In genomic region chr6:56703931-56704900, GRCm38 (mm10) we compare ENCODE assay signal across 8 mouse cellular contexts. TPM values are rescaled to one million over a fixed set of nuclear protein-coding genes. Genes with fewer than 3 reads are reported as not detected.
DNase-seq lines count a peak whose midpoint lies in the region; ATAC-seq and TF ChIP-seq lines count a peak whose summit lies in the region.

Gene Lsm5, minus strand, starts transcription at chr6:56704710.

- no peaks in the 10 kb centered on the region for H3K9me3 ChIP-seq in embryonic facial prominence, embryonic 15.5 days (replicated peaks)
- no peaks in the 10 kb centered on the region for H3K9me3 ChIP-seq in kidney, embryonic 14.5 days (ENCODE audit: control insufficient read depth, low read length)
- H3K9me3 ChIP-seq in limb, embryonic 15.5 days = no peaks in the 10 kb centered on the region

- DNase-seq in 416B (ENCODE audit: low read depth) = peak; percentile 93
- peak; percentile 82 to 90 for DNase-seq in heart, adult 9 months (ENCODE audit: low spot score in 2 of 2)
- peak; percentile 56 to 73 for DNase-seq in monocyte, adult 2 months (ENCODE audit: low read depth in 1 of 2, low spot score in 2 of 2)
- peak; percentile 80 to 83 for DNase-seq in spleen, postnatal 36 days (ENCODE audit: low spot score in 2 of 2)

- peak; percentile 73; the same call in 1 of the 2 replicates for TF ChIP-seq POLR2A in bone marrow, adult 2 months (IDR thresholded peaks at IDR 0.05; ENCODE audit: borderline replicate concordance, control insufficient read depth, low read depth, low read length)

- TF ChIP-seq CTCF in bone marrow, adult 2 months (IDR thresholded peaks at IDR 0.05; ENCODE audit: control insufficient read depth, insufficient read depth, low read length) = no peak

- ATAC-seq in embryonic facial prominence, embryonic 15.5 days (ENCODE audit: insufficient number of reproducible peaks, low FRiP score, low TSS enrichment, low read depth) = peak; percentile 78
- ATAC-seq in kidney, embryonic 14.5 days (ENCODE audit: low FRiP score, low TSS enrichment) = peak; percentile 95
- 0 out of 2 replicates have a peak, but pooled peaks have one; percentile 30 for ATAC-seq in limb, embryonic 15.5 days (ENCODE audit: insufficient number of reproducible peaks, low FRiP score, low TSS enrichment, low read depth)

- H3K4me1 ChIP-seq in bone marrow, adult 2 months (ENCODE audit: control insufficient read depth, insufficient read depth, low read length) = peaks cover 2% of the 10 kb centered on the region; the same call in 1 of the 2 replicates
- H3K4me1 ChIP-seq in embryonic facial prominence, embryonic 15.5 days = 0 out of 2 replicates have a peak, but pooled peaks cover 3% of the 10 kb centered on the region
- H3K4me1 ChIP-seq in kidney, embryonic 14.5 days (ENCODE audit: control insufficient read depth, insufficient read depth, low read length) = no peaks in the 10 kb centered on the region
- H3K4me1 ChIP-seq in limb, embryonic 15.5 days = no peaks in the 10 kb centered on the region

- peak within 1 kb of the TSS; percentile 66 for H3K9ac ChIP-seq in embryonic facial prominence, embryonic 15.5 days
- H3K9ac ChIP-seq in kidney, embryonic 14.5 days (ENCODE audit: low read depth, low read length) = peak within 1 kb of the TSS; percentile 57
- H3K9ac ChIP-seq in limb, embryonic 15.5 days = peak within 1 kb of the TSS; percentile 56

- peak within 1 kb of the TSS; percentile 95 for H3K4me3 ChIP-seq in bone marrow, adult 2 months (replicated peaks; ENCODE audit: control insufficient read depth, low read depth, low read length)
- H3K4me3 ChIP-seq in embryonic facial prominence, embryonic 15.5 days (replicated peaks) = peak within 1 kb of the TSS; percentile 73
- H3K4me3 ChIP-seq in kidney, embryonic 14.5 days (ENCODE audit: low read length) = peak within 1 kb of the TSS; percentile 48
- peak within 1 kb of the TSS; percentile 79 for H3K4me3 ChIP-seq in limb, embryonic 15.5 days

- H3K4me2 ChIP-seq in embryonic facial prominence, embryonic 15.5 days (replicated peaks) = peak within 1 kb of the TSS; percentile 75
- peak within 1 kb of the TSS; percentile 63 for H3K4me2 ChIP-seq in kidney, embryonic 14.5 days (replicated peaks; ENCODE audit: low read depth, low read length)
- peak within 1 kb of the TSS; percentile 73 for H3K4me2 ChIP-seq in limb, embryonic 15.5 days

- H3K36me3 ChIP-seq in embryonic facial prominence, embryonic 15.5 days = no peaks in the 10 kb centered on the region
- H3K36me3 ChIP-seq in kidney, embryonic 14.5 days (ENCODE audit: control insufficient read depth, insufficient read depth, low read length) = peaks cover 4% of the 10 kb centered on the region; the same call in 1 of the 2 replicates
- H3K36me3 ChIP-seq in limb, embryonic 15.5 days = no peaks in the 10 kb centered on the region

- no peak within 1 kb of the TSS for H3K27ac ChIP-seq in bone marrow, adult 2 months (ENCODE audit: control insufficient read depth, insufficient read depth, low read depth, low read length, poor library complexity)
- no peak within 1 kb of the TSS for H3K27ac ChIP-seq in embryonic facial prominence, embryonic 15.5 days (replicated peaks)
- H3K27ac ChIP-seq in kidney, embryonic 14.5 days (ENCODE audit: low read depth, low read length) = no peak within 1 kb of the TSS
- H3K27ac ChIP-seq in limb, embryonic 15.5 days = peak within 1 kb of the TSS; percentile 57; the same call in 1 of the 2 replicates

- H3K27me3 ChIP-seq in embryonic facial prominence, embryonic 15.5 days = no peaks in the 10 kb centered on the region
- no peaks in the 10 kb centered on the region for H3K27me3 ChIP-seq in kidney, embryonic 14.5 days (ENCODE audit: control insufficient read depth, insufficient read depth, low read length)
- no peaks in the 10 kb centered on the region for H3K27me3 ChIP-seq in limb, embryonic 15.5 days

- WGBS in bone marrow, adult 2 months = under 1% methylated on average over 46 of the region's 46 CpGs
- WGBS in embryonic facial prominence, embryonic 15.5 days = under 1% methylated on average over 46 of the region's 46 CpGs
- under 1% methylated on average over 46 of the region's 46 CpGs for WGBS in kidney, embryonic 14.5 days
- WGBS in limb, embryonic 15.5 days = under 1% methylated on average over 46 of the region's 46 CpGs

RNA-seq across cellular contexts. Expression of gene Lsm5, which starts in this region (rescaled TPM):
- 63.2 and 133 TPM in 2 replicates for polyA plus RNA-seq in bone marrow, adult 2 months (2011; ENCODE audit: insufficient read depth, insufficient read length, low replicate concordance, missing spikeins)
- polyA plus RNA-seq in embryonic facial prominence, embryonic 15.5 days (2015; fragmentation: Nextera tagmentation; extraction: Ambion mirVana) = 95.4 and 109 TPM in 2 replicates
- polyA plus RNA-seq in kidney, embryonic 14.5 days (2014; fragmentation: Nextera tagmentation; extraction: Ambion mirVana) = 174 and 261 TPM in 2 replicates
- 77.9 and 106 TPM in 2 replicates for polyA plus RNA-seq in limb, embryonic 15.5 days (2015; fragmentation: Nextera tagmentation; extraction: Ambion mirVana)

Comparison
In these comparisons a context has a peak if more than half of its experiments do, and no peak if none do; other contexts are left out.
1. ATAC-seq: peak in every context shown above with its lines; median percentile 95 in kidney, embryonic 14.5 days; 78 in embryonic facial prominence, embryonic 15.5 days; 30 in limb, embryonic 15.5 days.